In genomic region chrX:89978621-89979020, GRCm38 (mm10) we compare ENCODE assay signal across 20 mouse cellular contexts. TPM values are rescaled to one million over a fixed set of nuclear protein-coding genes. Genes with fewer than 3 reads are reported as not detected.
DNase-seq lines count a peak whose midpoint lies in the region; ATAC-seq and TF ChIP-seq lines count a peak whose summit lies in the region.
"Had no signal": no experiment of that assay in that cellular context is flagged by ENCODE, and none has a peak within 500 bp of the region (broad histone marks: within the 10 kb centered on the region; RNA-seq: fewer than 3 reads in every experiment).

No protein-coding gene starts in this region.

- H3K9ac ChIP-seq in liver, postnatal 0 days (replicated peaks) = no peak overlapping the region
- H3K9ac ChIP-seq: hindbrain, embryonic 15.5 days had no signal

- peak; percentile 63 to 71 for DNase-seq in cerebellum, postnatal 14 days
- no peak for DNase-seq in cerebellum, adult 9-11 months
- DNase-seq in left cerebral cortex, postnatal 4 days = peak; percentile 23
- no peak for DNase-seq in left cerebral cortex, postnatal 10 days (ENCODE audit: extremely low spot score in 1 of 2, low spot score in 2 of 2)
- peak; percentile 2 for DNase-seq in A20 (ENCODE audit: low read depth, low spot score)
- peak; percentile 18 to 54 for DNase-seq in heart, postnatal 14 days
- no peak for DNase-seq in liver, postnatal 0 days
- no peak for DNase-seq in cerebellum, adult 8-10 months
- DNase-seq: B cell, adult 2 months; cerebellum, adult 18-20 months; kidney, adult 18-20 months; liver; thymus, postnatal 36 days had no signal

- no peak for TF ChIP-seq CTCF in liver, postnatal 0 days (IDR thresholded peaks at IDR 0.05; ENCODE audit: low read depth)

- TF ChIP-seq EP300 in liver, postnatal 0 days (IDR thresholded peaks at IDR 0.05; ENCODE audit: low read depth) = no peak

- H3K4me1 ChIP-seq in liver, postnatal 0 days (ENCODE audit: insufficient read depth) = no peaks in the 10 kb centered on the region
- H3K4me1 ChIP-seq: hindbrain, embryonic 15.5 days had no signal

- H3K27ac ChIP-seq in liver, postnatal 0 days (ENCODE audit: low read depth) = no peak overlapping the region
- H3K27ac ChIP-seq: hindbrain, embryonic 15.5 days had no signal

- no peak overlapping the region for H3K4me2 ChIP-seq in liver, postnatal 0 days (ENCODE audit: low read depth, low read length)
- H3K4me2 ChIP-seq: hindbrain, embryonic 15.5 days had no signal

- H3K27me3 ChIP-seq in liver, postnatal 0 days (ENCODE audit: insufficient read depth, low read length) = no peaks in the 10 kb centered on the region
- H3K27me3 ChIP-seq: hindbrain, embryonic 15.5 days had no signal

- no peaks in the 10 kb centered on the region for H3K36me3 ChIP-seq in liver, postnatal 0 days (replicated peaks; ENCODE audit: insufficient read depth, low read length)
- H3K36me3 ChIP-seq: hindbrain, embryonic 15.5 days had no signal

- no peaks in the 10 kb centered on the region for H3K9me3 ChIP-seq in liver, postnatal 0 days (ENCODE audit: low read length)
- H3K9me3 ChIP-seq: hindbrain, embryonic 15.5 days had no signal

- ATAC-seq in liver, postnatal 0 days = no peak

- intact Hi-C loops in left cerebral cortex, postnatal 4 days (cut with DNase I) = no loop called here
- intact Hi-C loops in left cerebral cortex, postnatal 10 days (cut with DNase I) = no loop called here
- intact Hi-C loops in heart, postnatal 14 days (cut with DNase I) = no loop called here

- H3K4me3 ChIP-seq in liver, postnatal 0 days (ENCODE audit: low read depth, low read length) = no peak overlapping the region
- H3K4me3 ChIP-seq: erythroblast, embryonic 14.5 days; hindbrain, embryonic 15.5 days had no signal

RNA-seq across cellular contexts. Expression of gene 4930415L06Rik, which starts 46.0 kb away (rescaled TPM):
- not detected for total RNA-seq in left cerebral cortex, postnatal 4 days (2021)
- total RNA-seq in left cerebral cortex, postnatal 10 days (2021) = not detected
- not detected for total RNA-seq in heart, postnatal 14 days (2021)
- not detected in 2 replicates for polyA plus RNA-seq in liver, postnatal 0 days (2015; fragmentation: Nextera tagmentation; extraction: Ambion mirVana)
- total RNA-seq: neutrophil, adult 5-6 weeks had no signal
- polyA plus RNA-seq: erythroblast, embryonic 14.5 days; frontal cortex, adult 2 months; gonadal fat pad, adult 2 months; hindbrain, embryonic 15.5 days; large intestine, adult 2 months; spleen, adult 2 months had no signal

Comparison
In these comparisons a context has a peak if more than half of its experiments do, and no peak if none do; other contexts are left out.
1. DNase-seq: peak in cerebellum, postnatal 14 days (2 of 2), left cerebral cortex, postnatal 4 days (single experiment), A20 (single experiment) and heart, postnatal 14 days (2 of 2); none in cerebellum, adult 9-11 months (single experiment), left cerebral cortex, postnatal 10 days (0 of 2), liver, postnatal 0 days (single experiment) and cerebellum, adult 8-10 months (single experiment).